Mouse (Mus musculus) heart, embryonic 14.5 days (tissue): ENCODE results near the gene Cadm4. TPM values are rescaled to one million over a fixed set of nuclear protein-coding genes. Genes with fewer than 3 reads are reported as not detected.

Experiments
- ATAC-seq: fragments of 200-750 bp; cut with Nextera tagmentation; 2 replicates; pipeline ENCODE4 v1.8.0; 2017; ENCODE audit warnings: low read depth, moderate TSS enrichment; ENCODE audit not compliant: insufficient number of reproducible peaks, insufficient read depth, low FRiP score
- H3K27ac ChIP-seq, 2 experiments: fragments of 200-500 bp in 1 of 2; fragments of 300-500 bp in 1 of 2; sonication (generic) in 1 of 2; replicated peaks in 1 of 2; 2 replicates each; pipeline ENCODE4 v1.5.1; 2012 to 2014; ENCODE audit warnings: low read depth in 2 of 2, low read length in 2 of 2, control low read depth in 1 of 2, mild to moderate bottlenecking in 1 of 2, mixed read lengths in 1 of 2; ENCODE audit not compliant: control insufficient read depth in 1 of 2, insufficient read depth in 1 of 2
- H3K27me3 ChIP-seq: fragments of 300-500 bp; sonication (generic); 2 replicates; pipeline ENCODE4 v1.6.1; 2014; ENCODE audit warnings: mild to moderate bottlenecking, low read length, control low read depth; ENCODE audit not compliant: control insufficient read depth, insufficient read depth
- H3K36me3 ChIP-seq: fragments of 300-500 bp; sonication (generic); 2 replicates; pipeline ENCODE4 v1.6.1; 2014; ENCODE audit warnings: mild to moderate bottlenecking, control low read depth, low read length, mixed read lengths; ENCODE audit not compliant: control insufficient read depth, insufficient read depth
- H3K4me1 ChIP-seq, 2 experiments: fragments of 200-500 bp in 1 of 2; fragments of 300-500 bp in 1 of 2; sonication (generic) in 1 of 2; 2 replicates each; pipeline ENCODE4 v1.6.1; 2012 to 2014; ENCODE audit warnings: low read length in 2 of 2, control low read depth in 1 of 2, mixed read lengths in 1 of 2; ENCODE audit not compliant: control insufficient read depth in 2 of 2, insufficient read depth in 2 of 2
- H3K4me2 ChIP-seq: fragments of 300-500 bp; sonication (generic); 2 replicates; pipeline ENCODE4 v1.6.1; 2014; ENCODE audit warnings: mild to moderate bottlenecking, low read length
- H3K4me3 ChIP-seq, 2 experiments: fragments of 200-500 bp in 1 of 2; fragments of 300-500 bp in 1 of 2; sonication (generic) in 1 of 2; 2 replicates each; pipeline ENCODE4 v1.5.1; 2012 to 2014; ENCODE audit warnings: low read length in 2 of 2, mild to moderate bottlenecking in 2 of 2, control low read depth in 1 of 2, low read depth in 1 of 2, moderate library complexity in 1 of 2; ENCODE audit not compliant: control insufficient read depth in 1 of 2, insufficient read depth in 1 of 2
- H3K9ac ChIP-seq: fragments of 300-500 bp; sonication (generic); 2 replicates; pipeline ENCODE4 v1.6.1; 2014; ENCODE audit warnings: mild to moderate bottlenecking, low read length
- H3K9me3 ChIP-seq: fragments of 300-500 bp; sonication (generic); 2 replicates; pipeline ENCODE4 v1.6.1; 2016; ENCODE audit warnings: low read length, control low read depth; ENCODE audit not compliant: control insufficient read depth
- WGBS: fragments of 180-500 bp; shearing (Covaris S2); extraction: QIAGEN DNeasy Blood & Tissue Kit; methylation state at CpG from one replicate; pipeline ENCODE4 v1.1.7; 2014; 5-methylcytosine and 5-hydroxymethylcytosine counted together
- polyA plus RNA-seq: library from polyadenylated mRNA; unstranded; fragments of >200 nt; fragmentation: Nextera tagmentation; extraction: Ambion mirVana; gene quantifications from 2 replicates; pipeline ENCODE4 v1.2.1, GENCODE M21; 2014

Gene Cadm4
- polyA plus RNA-seq, 1 experiment from 2014 or later, result 0.47 TPM

GRCm38 (mm10) chr7:24504004-24504403 lies 22.2 kb downstream of the Cadm4 start:
- peaks cover 18 to 31% of the 10 kb centered on the region in 2 experiments for H3K4me1 ChIP-seq
- peaks cover 52% of the 10 kb centered on the region for H3K27me3 ChIP-seq
- no peak overlapping the region for H3K27ac ChIP-seq
- no peaks in the 10 kb centered on the region for H3K36me3 ChIP-seq
- no peak for ATAC-seq
- H3K9ac ChIP-seq, result peak overlapping the region; percentile 46; the same call in 1 of the 2 replicates
- H3K4me3 ChIP-seq, result no peak overlapping the region
- H3K4me2 ChIP-seq, result peak overlapping the region; percentile 36
- 16% methylated on average over 9 of the region's 10 CpGs for WGBS
- peaks cover 5% of the 10 kb centered on the region for H3K9me3 ChIP-seq

GRCm38 (mm10) chr7:24504868-24505267 lies 23.0 kb downstream of the Cadm4 start:
- Histone ChIP-seq H3K4me1 (peaks cover 17 to 31% of the 10 kb centered on the region in 2 experiments), H3K27me3 (peaks cover 43% of the 10 kb centered on the region), H3K36me3 (no peaks in the 10 kb centered on the region), H3K4me2 (no peak overlapping the region), H3K9ac (no peak overlapping the region), H3K9me3 (peaks cover 5% of the 10 kb centered on the region), H3K4me3 (no peak overlapping the region), H3K27ac (no peak overlapping the region)
- no peak for ATAC-seq
- WGBS, result 21% methylated on average over 4 of the region's 4 CpGs

DNA sequence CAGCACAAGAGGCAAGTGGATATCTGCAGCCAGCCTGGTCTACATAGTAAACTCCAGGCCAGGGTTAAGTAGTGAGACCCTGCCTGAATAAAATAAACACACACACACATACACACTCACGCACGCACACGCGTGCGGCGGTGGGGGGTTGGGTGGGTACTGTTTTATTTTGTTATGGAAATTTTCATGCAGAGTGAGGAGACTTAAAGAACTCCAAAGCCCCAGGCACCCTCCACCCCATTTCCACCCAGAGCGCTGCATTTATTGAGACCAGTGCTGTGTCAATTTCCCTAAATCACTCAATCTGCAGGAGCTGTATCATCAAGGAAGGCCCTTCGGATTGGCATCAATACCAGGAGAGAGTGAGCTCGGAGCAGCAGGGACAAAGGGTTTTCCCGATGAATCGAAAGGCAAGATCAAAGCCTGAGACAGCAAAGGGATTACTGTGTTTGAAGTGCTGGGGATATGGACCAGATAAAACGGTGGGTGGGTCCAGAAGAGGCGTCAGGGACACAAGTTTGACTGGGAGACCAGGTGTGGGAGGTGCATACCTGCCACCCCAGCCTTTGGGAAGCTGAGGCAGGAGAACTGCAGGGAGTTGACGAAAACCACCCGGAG lies 23.7 kb downstream of the Cadm4 start:
- H3K4me2 ChIP-seq, result peak overlapping the region; percentile 80
- H3K27me3 ChIP-seq, result peaks cover 36% of the 10 kb centered on the region
- H3K36me3 ChIP-seq, result no peaks in the 10 kb centered on the region; the same call in 1 of the 2 replicates
- peak overlapping the region; percentile 42; the same call in 1 of the 2 replicates for H3K9ac ChIP-seq
- no peak for ATAC-seq
- peaks cover 12 to 25% of the 10 kb centered on the region in 2 experiments for H3K4me1 ChIP-seq
- 27% methylated on average over 15 of the region's 15 CpGs for WGBS
- peak overlapping the region in 1 of 2 experiments; percentile 70; a peak in 1 of 4 replicates for H3K4me3 ChIP-seq
- H3K9me3 ChIP-seq, result peaks cover 5% of the 10 kb centered on the region
- peak overlapping the region; percentile 50 to 99 for H3K27ac ChIP-seq

- peaks cover 11 to 24% of the 10 kb centered on the region in 2 experiments for H3K4me1 ChIP-seq
- 8% methylated on average over 3 of the region's 3 CpGs for WGBS
- peak overlapping the region; percentile 64 to 70; a peak in 3 of 4 replicates for H3K4me3 ChIP-seq
- H3K4me2 ChIP-seq, result peak overlapping the region; percentile 80
- ATAC-seq, result no peak
- H3K27me3 ChIP-seq, result peaks cover 31% of the 10 kb centered on the region
- peaks cover 4% of the 10 kb centered on the region; the same call in 1 of the 2 replicates for H3K36me3 ChIP-seq
- peak overlapping the region; percentile 89 to 99 for H3K27ac ChIP-seq
- no peaks in the 10 kb centered on the region; the same call in 1 of the 2 replicates for H3K9me3 ChIP-seq
- H3K9ac ChIP-seq, result peak overlapping the region; percentile 96
These were observed 24.2 kb downstream of the Cadm4 start for GRCm38 (mm10) chr7:24506065-24506459.

DNA sequence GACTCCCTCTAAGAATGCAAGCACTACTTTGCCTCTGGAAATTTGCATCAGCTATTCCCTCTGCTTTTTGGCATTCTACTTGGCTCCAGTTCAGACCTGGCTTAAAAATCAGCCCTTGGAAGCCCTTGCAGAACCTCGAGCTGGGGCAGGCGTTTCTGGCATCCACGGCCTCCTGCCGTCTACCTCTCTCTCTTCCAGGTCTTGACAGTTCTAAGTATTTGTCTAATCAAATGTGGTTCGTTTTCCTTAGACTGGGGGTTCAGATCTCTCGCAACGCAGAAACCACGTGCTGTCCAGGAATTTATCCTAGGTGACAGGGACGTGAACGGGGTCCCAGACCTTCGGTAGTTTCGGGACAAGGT lies 24.6 kb downstream of the Cadm4 start:
- peaks cover 27% of the 10 kb centered on the region for H3K27me3 ChIP-seq

GRCm38 (mm10) chr7:24506838-24507725 lies 25.3 kb downstream of the Cadm4 start, which contains the start of gene Zfp428:
Gene Zfp428, plus strand, starts transcription at chr7:24507006.
- Histone ChIP-seq H3K4me3 (peak within 1 kb of the TSS; percentile 64 to 70), H3K27ac (peak within 1 kb of the TSS; percentile 89 to 99), H3K4me1 (peaks cover 11 to 24% of the 10 kb centered on the region in 2 experiments), H3K27me3 (peaks cover 21% of the 10 kb centered on the region), H3K36me3 (peaks cover 4% of the 10 kb centered on the region; the same call in 1 of the 2 replicates), H3K9me3 (no peaks in the 10 kb centered on the region), H3K9ac (peak within 1 kb of the TSS; percentile 96), H3K4me2 (peak within 1 kb of the TSS; percentile 80)
- under 1% methylated on average over 75 of the region's 84 CpGs for WGBS
- peak; percentile 85 for ATAC-seq

More for the DNA sequence above, 24.6 kb downstream of the Cadm4 start:
- H3K4me1 ChIP-seq, result peaks cover 11 to 24% of the 10 kb centered on the region in 2 experiments
- ATAC-seq, result no peak; the same call in 1 of the 2 replicates
- peak overlapping the region; percentile 89 to 99 for H3K27ac ChIP-seq
- H3K9ac ChIP-seq, result peak overlapping the region; percentile 96
- peaks cover 4% of the 10 kb centered on the region; the same call in 1 of the 2 replicates for H3K36me3 ChIP-seq
- peak overlapping the region; percentile 64 to 70 for H3K4me3 ChIP-seq
- under 1% methylated on average over 12 of the region's 12 CpGs for WGBS
- no peaks in the 10 kb centered on the region for H3K9me3 ChIP-seq
- peak overlapping the region; percentile 80 for H3K4me2 ChIP-seq

- Histone ChIP-seq H3K27ac (peak overlapping the region; percentile 89 to 99), H3K27me3 (peaks cover 15% of the 10 kb centered on the region; the same call in 1 of the 2 replicates), H3K36me3 (peaks cover 4% of the 10 kb centered on the region; the same call in 1 of the 2 replicates), H3K4me2 (peak overlapping the region; percentile 80), H3K4me3 (peak overlapping the region; percentile 64 to 70), H3K9ac (peak overlapping the region; percentile 96), H3K9me3 (no peaks in the 10 kb centered on the region), H3K4me1 (peaks cover 11 to 24% of the 10 kb centered on the region in 2 experiments)
- ATAC-seq, result no peak
- WGBS, result 2% methylated on average over 20 of the region's 20 CpGs
These were observed 25.9 kb downstream of the Cadm4 start for GRCm38 (mm10) chr7:24507726-24508114.
